Mouse (Mus musculus): ENCODE results near the gene Lgals2. TPM values are rescaled to one million over a fixed set of nuclear protein-coding genes. Genes with fewer than 3 reads are reported as not detected.
A peak's percentile ranks its signal among the peaks of the same experiment; 100 is the strongest.

The Lgals2 gene
- total and polyA plus RNA-seq, 3 experiments = not detected

- 0 out of 4 replicates have a peak, but pooled peaks cover 0 to 2% of the 10 kb centered on the region in 2 experiments for H3K27me3 ChIP-seq (ENCODE audit: control insufficient read depth in 1 of 2, insufficient read depth in 2 of 2, low read length in 2 of 2)
- no peak for DNase-seq (ENCODE audit: low read depth, low spot score)
- H3K36me3 ChIP-seq (ENCODE audit: control insufficient read depth in 1 of 2, insufficient read depth in 2 of 2, low read length in 2 of 2) = peaks cover 0 to 5% of the 10 kb centered on the region in 2 experiments; a peak in 2 of 4 replicates
- no peak overlapping the region for H3K27ac ChIP-seq (ENCODE audit: control insufficient read depth, low read depth, low read length)
- H3K79me2 ChIP-seq (ENCODE audit: control insufficient read depth, insufficient read depth, low read length, poor library complexity) = no peaks in the 10 kb centered on the region
- no peak overlapping the region for H3K4me3 ChIP-seq (ENCODE audit: control insufficient read depth in 1 of 2, insufficient read depth in 1 of 2, low read depth in 2 of 2, low read length in 2 of 2)
- H3K9ac ChIP-seq (ENCODE audit: control insufficient read depth, low read depth, low read length, poor library complexity, severe bottlenecking) = no peak overlapping the region; the same call in 1 of the 2 replicates
- TF ChIP-seq GATA1 (IDR thresholded peaks at IDR 0.05; ENCODE audit: low read depth, low read length) (0 out of 2 replicates have a peak, but pooled peaks have one; percentile 8), TAL1 (IDR thresholded peaks at IDR 0.05; ENCODE audit: low read length) (no peak), POLR2A (IDR thresholded peaks at IDR 0.05; ENCODE audit: control insufficient read depth in 1 of 2, insufficient read depth in 1 of 2, low read depth in 1 of 2, low read length in 2 of 2, poor library complexity in 1 of 2) (no peak), MYC (IDR thresholded peaks at IDR 0.05; ENCODE audit: low read depth, low read length) (0 out of 2 replicates have a peak, but pooled peaks have one; percentile 7), ELF1 (IDR thresholded peaks at IDR 0.05; ENCODE audit: low read depth, low read length) (no peak), GABPA (IDR thresholded peaks at IDR 0.05; ENCODE audit: low read depth, low read length) (no peak), ETS1 (IDR thresholded peaks at IDR 0.05; ENCODE audit: low read depth, low read length) (0 out of 2 replicates have a peak, but pooled peaks have one; percentile 6), E2F4 (IDR thresholded peaks at IDR 0.05; ENCODE audit: borderline replicate concordance, low read depth, low read length) (no peak)
- peaks cover 5 to 12% of the 10 kb centered on the region in 2 experiments for H3K4me1 ChIP-seq (ENCODE audit: control insufficient read depth in 1 of 2, insufficient read depth in 2 of 2, low read length in 2 of 2)
- H3K9me3 ChIP-seq (replicated peaks; ENCODE audit: insufficient read depth, low read length) = no peaks in the 10 kb centered on the region
These were observed 4.4 kb downstream of the Lgals2 start for GRCm38 (mm10) chr15:78850944-78851343.

- Histone ChIP-seq H3K9ac (ENCODE audit: control insufficient read depth, low read depth, low read length, poor library complexity, severe bottlenecking) (no peak overlapping the region), H3K27me3 (ENCODE audit: control insufficient read depth in 1 of 2, insufficient read depth in 2 of 2, low read length in 2 of 2) (no peaks in the 10 kb centered on the region), H3K9me3 (replicated peaks; ENCODE audit: insufficient read depth, low read length) (no peaks in the 10 kb centered on the region), H3K4me1 (ENCODE audit: control insufficient read depth in 1 of 2, insufficient read depth in 2 of 2, low read length in 2 of 2) (peaks cover 5 to 12% of the 10 kb centered on the region in 2 experiments), H3K36me3 (ENCODE audit: control insufficient read depth in 1 of 2, insufficient read depth in 2 of 2, low read length in 2 of 2) (peaks cover 0 to 5% of the 10 kb centered on the region in 2 experiments; a peak in 2 of 4 replicates), H3K79me2 (ENCODE audit: control insufficient read depth, insufficient read depth, low read length, poor library complexity) (no peaks in the 10 kb centered on the region), H3K4me3 (ENCODE audit: control insufficient read depth in 1 of 2, insufficient read depth in 1 of 2, low read depth in 2 of 2, low read length in 2 of 2) (no peak overlapping the region), H3K27ac (ENCODE audit: control insufficient read depth, low read depth, low read length) (no peak overlapping the region)
- DNase-seq (ENCODE audit: low read depth, low spot score) = no peak
- TF ChIP-seq EP300 (IDR thresholded peaks at IDR 0.05; ENCODE audit: low read depth in 1 of 2, low read length in 2 of 2) = peak in 1 of 2 experiments; percentile 15; a peak in 1 of 4 replicates
- peak; percentile 42; the same call in 1 of the 2 replicates for TF ChIP-seq TCF12 (IDR thresholded peaks at IDR 0.05; ENCODE audit: low read depth, low read length)
- TF ChIP-seq USF1 (IDR thresholded peaks at IDR 0.05; ENCODE audit: low read depth, low read length) = no peak
- TF ChIP-seq ZKSCAN1 (IDR thresholded peaks at IDR 0.05; ENCODE audit: low read depth, low read length) = no peak
These were observed 5.1 kb downstream of the Lgals2 start for GRCm38 (mm10) chr15:78850059-78850824.

GRCm38 (mm10) chr15:78849485-78849884 lies 5.8 kb downstream of the Lgals2 start:
- DNase-seq (ENCODE audit: low read depth, low spot score) = no peak
- TF ChIP-seq POLR2AphosphoS5 (IDR thresholded peaks at IDR 0.05; ENCODE audit: borderline replicate concordance, low read depth, low read length) = no peak
- TF ChIP-seq MXI1 (IDR thresholded peaks at IDR 0.05; ENCODE audit: low read depth, low read length) = no peak
- TF ChIP-seq GABPA (IDR thresholded peaks at IDR 0.05; ENCODE audit: low read depth, low read length) = no peak
- TF ChIP-seq ZNF384 (IDR thresholded peaks at IDR 0.05; ENCODE audit: low read depth, low read length) = no peak
- no peak for TF ChIP-seq KAT2A (conservative IDR thresholded peaks at IDR 0.05; ENCODE audit: low read depth, low read length)
- no peak for TF ChIP-seq MAX (IDR thresholded peaks at IDR 0.05; ENCODE audit: low read length)
- TF ChIP-seq RCOR1 (IDR thresholded peaks at IDR 0.05; ENCODE audit: low read depth, low read length) = no peak
- H3K79me2 ChIP-seq (ENCODE audit: control insufficient read depth, insufficient read depth, low read length, poor library complexity) = no peaks in the 10 kb centered on the region
- no peak overlapping the region for H3K27ac ChIP-seq (ENCODE audit: control insufficient read depth, low read depth, low read length)
- H3K9me3 ChIP-seq (replicated peaks; ENCODE audit: insufficient read depth, low read length) = no peaks in the 10 kb centered on the region
- H3K27me3 ChIP-seq (ENCODE audit: control insufficient read depth in 1 of 2, insufficient read depth in 2 of 2, low read length in 2 of 2) = no peaks in the 10 kb centered on the region
- H3K36me3 ChIP-seq (ENCODE audit: control insufficient read depth in 1 of 2, insufficient read depth in 2 of 2, low read length in 2 of 2) = peaks cover 0 to 5% of the 10 kb centered on the region in 2 experiments; a peak in 2 of 4 replicates
- no peak overlapping the region for H3K9ac ChIP-seq (ENCODE audit: control insufficient read depth, low read depth, low read length, poor library complexity, severe bottlenecking)
- no peak overlapping the region for H3K4me3 ChIP-seq (ENCODE audit: control insufficient read depth in 1 of 2, insufficient read depth in 1 of 2, low read depth in 2 of 2, low read length in 2 of 2)
- H3K4me1 ChIP-seq (ENCODE audit: control insufficient read depth in 1 of 2, insufficient read depth in 2 of 2, low read length in 2 of 2) = peaks cover 5 to 12% of the 10 kb centered on the region in 2 experiments
